Mouse (Mus musculus) layer of hippocampus, adult 18-20 months (tissue): ENCODE results near the gene Hist1h2bl. TPM values are rescaled to one million over a fixed set of nuclear protein-coding genes. Genes with fewer than 3 reads are reported as not detected.

Experiments used
- microRNA-seq, 2 experiments: library from miRNA; unstranded; fragments of <30 nt; microRNA quantifications; one replicate each; pipeline ENCODE4 v1.2.0; 2021
- total RNA-seq, 2 experiments: library from RNA; stranded (reverse); gene quantifications; 2 replicates each; pipeline ENCODE4 v1.2.3; 2021

Gene Hist1h2bl
- total RNA-seq, 2 experiments from 2014 or later = 27.6 to 36.7 TPM

Small RNA genes lying within 50 kb of the gene (microRNA-seq; reads per million reads assigned to microRNA genes)
- gene Gm44357 = 0 reads per million in 2 experiments
- gene Gm44367 = 0 reads per million in 2 experiments
- 0 reads per million in 2 experiments for gene Gm44454

Other genes starting within 250 kb of the Hist1h2bl start
- gene Nkapl, start 247.6 kb downstream of the Hist1h2bl start, total RNA-seq = under 1 TPM; 0.57 to 0.96 TPM
- gene Zkscan4, start 237.2 kb downstream of the Hist1h2bl start, total RNA-seq = 1 to 10 TPM; 5.9 to 6.6 TPM
- not detected for gene Gm10065, start 236.7 kb downstream of the Hist1h2bl start, total RNA-seq
- gene AK157302, start 220.9 kb downstream of the Hist1h2bl start, total RNA-seq = 10 to 100 TPM; 20.5 to 23.0 TPM
- 10 to 100 TPM; 56.7 to 70.9 TPM for gene Gm11273, start 214.7 kb downstream of the Hist1h2bl start, total RNA-seq
- 10 to 100 TPM; 16.8 to 18.7 TPM for gene Zkscan8, start 185.0 kb downstream of the Hist1h2bl start, total RNA-seq
- not detected for gene Olfr1366, start 173.3 kb downstream of the Hist1h2bl start, total RNA-seq
- gene Olfr1535, start 156.2 kb downstream of the Hist1h2bl start, total RNA-seq = not detected
- not detected for gene Olfr1364, start 134.4 kb downstream of the Hist1h2bl start, total RNA-seq
- not detected for gene Olfr1362, start 102.1 kb downstream of the Hist1h2bl start, total RNA-seq
- not detected for gene Olfr11, start 73.6 kb downstream of the Hist1h2bl start, total RNA-seq
- not detected for gene Olfr1361, start 52.8 kb downstream of the Hist1h2bl start, total RNA-seq
- not detected for gene Olfr1360, start 38.7 kb downstream of the Hist1h2bl start, total RNA-seq
- not detected for gene Olfr1359, start 18.0 kb downstream of the Hist1h2bl start, total RNA-seq
- 10 to 100 TPM in 1 of 2 experiments, 1 to 10 TPM in 1; 8.2 to 48.5 TPM for gene Hist1h2ai, start 279 bp upstream of the Hist1h2bl start, total RNA-seq
- 10 to 100 TPM; 48.4 to 55.7 TPM for gene Hist1h3h, start 1.5 kb upstream of the Hist1h2bl start, total RNA-seq
- gene Hist1h2bm, start 5.9 kb upstream of the Hist1h2bl start, total RNA-seq = 1 to 10 TPM; 2.9 to 3.3 TPM
- 10 to 100 TPM; 14.8 to 23.1 TPM for gene Hist1h4j, start 18.9 kb upstream of the Hist1h2bl start, total RNA-seq
- gene Hist1h4k, start 34.4 kb upstream of the Hist1h2bl start, total RNA-seq = 100 to 1,000 TPM; 282 to 318 TPM
- gene Hist1h2ak, start 37.7 kb upstream of the Hist1h2bl start, total RNA-seq = 10 to 100 TPM; 11.8 to 15.2 TPM
- gene Hist1h2bn, start 38.0 kb upstream of the Hist1h2bl start, total RNA-seq = 1 to 10 TPM; 2.7 to 6.6 TPM
- gene Hist1h1b, start 64.5 kb upstream of the Hist1h2bl start, total RNA-seq = 1 to 10 TPM; 4.4 to 4.9 TPM
- gene Hist1h3i, start 67.2 kb upstream of the Hist1h2bl start, total RNA-seq = 10 to 100 TPM; 45.5 to 56.3 TPM
- gene Hist1h2an, start 71.1 kb upstream of the Hist1h2bl start, total RNA-seq = not detected
- gene Hist1h2bp, start 71.3 kb upstream of the Hist1h2bl start, total RNA-seq = 1 to 10 TPM; 4.7 to 5.9 TPM
- gene Hist1h2bq, start 94.1 kb upstream of the Hist1h2bl start, total RNA-seq = 10 to 100 TPM; 36.0 to 39.2 TPM
- 10 to 100 TPM; 10.7 to 27.7 TPM for gene Hist1h2ao, start 94.3 kb upstream of the Hist1h2bl start, total RNA-seq
- 100 to 1,000 TPM; 262 to 266 TPM for gene Hist1h4m, start 95.6 kb upstream of the Hist1h2bl start, total RNA-seq
- gene Hist1h4n, start 116.1 kb upstream of the Hist1h2bl start, total RNA-seq = 10 to 100 TPM; 39.3 to 58.5 TPM
- 10 to 100 TPM in 1 of 2 experiments, not detected in 1; 24.8 TPM for gene Hist1h2ap, start 117.4 kb upstream of the Hist1h2bl start, total RNA-seq
- 10 to 100 TPM; 36.0 to 38.4 TPM for gene Hist1h2br, start 117.6 kb upstream of the Hist1h2bl start, total RNA-seq
- 1 to 10 TPM; 2.5 to 2.9 TPM for gene Zfp184, start 229.0 kb upstream of the Hist1h2bl start, total RNA-seq